Mouse (Mus musculus) G1E-ER4 (cell line): ENCODE data around the gene Gmds. TPM values are rescaled to one million over a fixed set of nuclear protein-coding genes. Genes with fewer than 3 reads are reported as not detected.

Experiments used
- GATA1 ChIP-seq: IDR thresholded peaks from one replicate; pipeline ENCODE4 v1.8.0; 2012; ENCODE audit warnings: low read length, inconsistent platforms
- polyA plus RNA-seq: library from polyadenylated mRNA; stranded (reverse); fragments of >175 nt; gene quantifications from 2 replicates; pipeline ENCODE4 v1.2.3, GENCODE M21; 2012

Gmds gene
- polyA plus RNA-seq, 1 experiment = 56.1 TPM

DNA sequence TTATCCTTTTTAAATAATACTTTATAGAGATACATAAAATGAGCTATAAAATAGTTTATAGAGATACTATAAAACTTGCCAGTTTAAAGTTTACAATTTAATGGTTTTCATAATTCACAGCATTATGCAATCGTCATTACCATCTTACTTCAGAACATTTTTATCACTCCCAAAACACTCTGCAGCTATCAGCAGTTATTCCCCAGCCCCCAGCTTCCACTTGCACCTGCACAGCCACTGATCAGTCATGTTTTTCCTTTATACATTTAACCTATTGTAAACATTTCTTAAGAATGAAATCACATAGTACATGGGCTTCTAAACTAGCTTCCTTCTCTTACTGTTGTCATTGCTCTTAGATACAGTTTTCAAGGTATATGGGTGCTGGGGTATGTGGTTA is 208.6 kb downstream of the Gmds start:
- no peak for TF ChIP-seq GATA1

- no peak for TF ChIP-seq GATA1
Measured at GRCm38 (mm10) chr13:32118386-32118785, 220.2 kb downstream of the Gmds start.

DNA sequence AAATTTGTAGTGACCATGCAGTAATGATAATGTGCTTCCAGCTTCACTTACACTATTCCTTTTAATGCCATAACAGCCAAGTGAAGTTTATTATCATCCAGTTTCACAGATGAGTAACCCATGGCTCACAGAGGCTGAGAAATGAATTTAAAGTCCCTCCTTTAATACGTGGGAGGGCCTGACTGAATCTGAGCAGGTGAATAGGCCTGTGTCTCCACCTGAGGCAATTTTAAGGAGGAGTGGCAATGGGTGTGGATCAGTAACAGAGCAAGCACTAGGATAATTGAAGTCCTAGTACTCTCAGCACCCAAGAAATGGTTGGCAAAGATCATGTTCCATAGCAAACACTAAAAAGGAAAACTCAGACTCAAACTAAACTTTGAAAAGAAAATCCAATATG is 223.1 kb downstream of the Gmds start:
- TF ChIP-seq GATA1 = no peak

- TF ChIP-seq GATA1 = no peak
Measured at GRCm38 (mm10) chr13:32113875-32114274, 224.7 kb downstream of the Gmds start.

DNA sequence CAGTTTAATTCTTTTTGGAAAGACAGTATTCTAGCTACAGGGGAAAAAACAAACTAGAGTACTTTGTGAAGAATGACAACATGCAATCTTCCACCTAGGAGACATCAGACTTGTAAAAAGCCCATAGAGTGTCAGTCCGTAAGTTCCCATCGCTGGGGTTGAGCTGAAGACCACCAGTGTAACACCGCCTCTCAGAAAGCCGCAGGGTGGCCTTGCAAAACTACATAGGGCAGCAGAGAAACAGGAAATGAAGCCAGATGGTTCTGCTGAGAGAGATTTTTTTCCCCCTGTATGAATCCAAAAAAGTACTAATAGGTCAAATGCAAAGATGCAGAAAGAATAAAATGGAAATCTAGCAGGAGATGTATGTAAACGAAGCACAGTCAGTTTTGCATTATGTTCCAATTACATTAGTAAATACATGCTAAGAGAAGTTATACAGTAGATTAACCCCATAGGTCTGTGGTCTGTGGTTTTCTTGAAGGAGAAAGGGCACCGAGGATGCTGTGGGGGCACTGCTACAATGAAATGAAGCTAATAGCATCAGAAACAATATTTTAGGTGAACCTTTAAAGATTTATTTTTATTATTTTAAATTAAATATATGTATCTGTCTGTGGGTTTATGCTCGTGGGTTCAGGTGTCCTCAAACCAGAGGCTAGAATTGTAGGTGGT is 250.1 kb downstream of the Gmds start:
- TF ChIP-seq GATA1 = no peak

GRCm38 (mm10) chr13:32080520-32081249 is 257.9 kb downstream of the Gmds start:
- TF ChIP-seq GATA1 = no peak

GRCm38 (mm10) chr13:32073630-32074029 is 264.9 kb downstream of the Gmds start:
- no peak for TF ChIP-seq GATA1

GRCm38 (mm10) chr13:32055321-32055720 is 283.2 kb downstream of the Gmds start:
- no peak for TF ChIP-seq GATA1

DNA sequence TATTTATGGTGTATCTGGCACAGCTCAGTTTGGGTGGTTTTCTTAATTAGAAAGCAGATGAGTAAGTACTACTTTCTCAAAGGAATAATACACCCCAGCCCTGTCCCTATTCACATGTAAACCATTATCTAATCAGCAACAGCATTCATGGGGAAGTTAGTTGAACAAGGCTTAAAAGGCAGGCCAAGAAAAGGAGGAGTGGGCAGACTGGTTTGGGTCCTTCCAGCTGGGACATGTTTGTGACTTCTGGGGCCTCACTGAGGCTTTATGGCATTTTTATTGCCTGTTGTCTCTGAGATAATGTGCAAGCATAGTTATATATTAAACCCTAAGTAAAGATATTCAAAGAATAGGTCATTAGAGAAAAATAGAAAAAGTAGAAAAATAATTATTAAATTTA is 285.0 kb downstream of the Gmds start:
- no peak for TF ChIP-seq GATA1

- TF ChIP-seq GATA1 = no peak
Measured at GRCm38 (mm10) chr13:32047980-32048959, 290.3 kb downstream of the Gmds start.

- TF ChIP-seq GATA1 = no peak
Measured at GRCm38 (mm10) chr13:32046961-32047360, 291.6 kb downstream of the Gmds start.

DNA sequence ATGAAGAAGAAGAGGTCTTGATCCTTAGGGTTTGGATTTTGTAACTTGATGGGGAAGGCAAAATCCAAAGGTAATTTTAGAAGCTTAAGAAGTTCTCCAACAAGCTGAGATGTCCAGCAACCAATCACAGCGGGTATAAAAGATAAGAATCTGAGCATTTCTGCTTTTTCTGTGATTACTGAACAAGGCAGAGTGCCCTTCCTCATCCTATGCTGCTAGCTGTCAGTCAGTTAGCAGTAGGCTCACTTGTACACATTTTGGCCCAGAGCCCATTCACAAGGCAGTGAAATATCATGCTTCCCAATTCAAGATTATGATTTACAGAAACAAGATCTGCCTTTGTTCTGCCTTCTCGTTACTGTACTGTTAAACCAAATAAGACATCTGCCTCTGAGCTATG is 295.8 kb downstream of the Gmds start:
- TF ChIP-seq GATA1 = no peak

GRCm38 (mm10) chr13:32040822-32041221 is 297.7 kb downstream of the Gmds start:
- TF ChIP-seq GATA1 = no peak

GRCm38 (mm10) chr13:32036902-32037301 is 301.6 kb downstream of the Gmds start:
- TF ChIP-seq GATA1 = no peak

DNA sequence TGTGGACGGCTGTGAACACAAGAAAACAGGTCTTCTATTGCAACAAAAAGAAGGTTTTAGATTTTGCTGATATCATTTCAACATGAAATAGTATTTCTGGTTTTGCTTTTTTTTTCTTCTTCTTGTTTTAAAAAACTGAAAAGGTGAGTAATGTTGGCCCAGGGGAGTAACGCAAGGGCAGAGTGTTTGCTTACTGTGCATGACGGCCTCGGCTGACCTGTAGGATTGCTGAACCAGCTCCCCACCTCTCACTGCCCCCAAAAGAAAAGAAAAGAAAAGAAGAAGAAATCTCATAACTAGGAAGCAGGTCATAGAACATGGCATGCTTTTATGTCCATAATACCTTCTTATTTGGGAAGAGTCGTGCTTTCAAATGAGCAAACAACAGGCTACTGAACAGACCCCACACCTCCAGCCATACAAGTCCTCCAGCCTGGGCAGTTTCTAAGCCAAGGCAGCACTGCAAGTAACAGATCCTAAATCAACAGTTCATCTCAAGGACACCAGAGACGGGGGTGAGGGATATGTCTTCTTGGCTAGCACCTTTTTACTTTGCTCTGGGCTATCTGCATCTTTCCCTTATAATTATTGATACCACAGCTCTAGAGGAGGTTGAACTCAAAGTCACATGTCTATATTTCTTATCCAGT is 303.6 kb downstream of the Gmds start:
- TF ChIP-seq GATA1 = no peak

GRCm38 (mm10) chr13:32034139-32034538 is 304.4 kb downstream of the Gmds start:
- TF ChIP-seq GATA1 = no peak
